Mouse (Mus musculus): ENCODE measurements at regions not wholly inside any gene's neighbourhood (a gene's known extent, or its start where the extent isn't known, plus 50 kb on each side); places are given as distances from the start of the nearest gene placed in this dataset.
"Not testable (repeated sequence)": the region's sequence is repeated elsewhere in the genome, so short reads cannot be mapped to it uniquely, and the experiment has no call there.

DNA sequence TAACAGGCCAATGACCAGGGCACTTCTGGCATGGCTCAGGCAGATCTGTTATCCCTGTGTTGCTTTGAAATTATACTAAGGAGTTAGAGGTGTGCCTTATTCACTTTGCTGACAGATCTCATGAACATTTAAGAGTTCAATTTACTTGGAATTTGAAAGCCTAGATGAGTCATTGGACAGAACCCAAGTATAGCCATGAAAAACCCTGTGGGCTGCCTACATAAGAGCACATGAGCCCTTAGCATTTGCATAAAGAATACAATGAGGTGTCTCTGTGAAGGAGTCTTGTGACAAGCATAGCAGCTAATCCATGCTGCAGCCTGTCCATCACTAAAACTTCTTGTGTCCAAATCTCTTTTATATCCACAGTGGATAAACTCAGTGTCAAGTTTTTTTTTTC lies 303.2 kb upstream of the Klf6 start:
- H3K36me3 ChIP-seq = no peaks in the 10 kb centered on the region

DNA sequence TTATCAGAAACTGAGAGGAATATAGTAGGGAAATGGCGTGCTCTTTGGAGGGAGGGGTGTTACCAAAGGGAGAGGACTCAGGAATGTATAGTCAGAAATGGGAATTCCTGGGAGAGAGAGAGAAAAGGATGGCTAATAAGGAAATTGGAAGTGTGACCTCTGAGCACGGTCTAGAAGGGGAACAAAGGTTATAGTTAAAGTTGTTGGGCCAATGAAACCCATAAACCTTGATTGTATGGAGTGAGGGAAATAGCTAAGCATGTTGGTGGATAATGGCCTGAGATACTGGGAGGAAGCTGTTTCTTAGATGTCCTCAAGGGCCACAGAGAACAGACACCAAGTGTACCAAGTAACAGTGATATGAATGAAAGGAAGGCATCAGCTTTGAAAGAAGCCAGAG lies 294.8 kb upstream of the Klf6 start:
- WGBS = 82% methylated on average over 2 of the region's 2 CpGs
- Histone ChIP-seq H3K4me3 (no peak overlapping the region), H3K9me3 (no peaks in the 10 kb centered on the region), H3K27ac (replicated peaks) (no peak overlapping the region), H3K27me3 (no peaks in the 10 kb centered on the region), H3K36me3 (no peaks in the 10 kb centered on the region), H3K4me1 (no peaks in the 10 kb centered on the region), H3K9ac (replicated peaks) (no peak overlapping the region), H3K4me2 (replicated peaks) (no peak overlapping the region)
- no peak for ATAC-seq (replicated peaks)

More for the DNA sequence above, 303.2 kb upstream of the Klf6 start:
- H3K9ac ChIP-seq (replicated peaks) = no peak overlapping the region
- H3K9me3 ChIP-seq = no peaks in the 10 kb centered on the region
- H3K4me2 ChIP-seq (replicated peaks) = no peak overlapping the region
- H3K4me1 ChIP-seq = no peaks in the 10 kb centered on the region
- H3K4me3 ChIP-seq = no peak overlapping the region
- H3K27me3 ChIP-seq = no peaks in the 10 kb centered on the region
- ATAC-seq (replicated peaks) = no peak
- no peak overlapping the region for H3K27ac ChIP-seq (replicated peaks)

DNA sequence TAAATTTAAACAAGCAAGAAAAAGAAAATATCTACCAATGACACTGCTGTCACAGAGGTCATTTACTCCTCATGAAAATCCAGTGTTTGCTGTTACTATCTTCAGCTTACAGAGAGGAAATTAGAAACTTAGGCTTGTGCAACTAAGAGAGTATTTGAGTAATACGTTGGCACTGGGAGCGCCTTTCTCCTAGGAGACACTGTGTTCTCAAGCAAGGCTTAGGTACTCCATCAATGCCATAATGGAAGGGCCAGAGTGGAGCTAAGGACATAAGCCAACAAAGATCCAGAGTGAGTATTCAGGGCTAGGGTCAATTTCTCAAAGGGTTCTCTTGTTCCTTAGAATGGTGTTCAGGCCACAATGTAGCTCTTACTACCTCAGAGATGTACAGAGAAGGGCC lies 294.4 kb upstream of the Klf6 start:
- Histone ChIP-seq H3K9ac (replicated peaks) (no peak overlapping the region), H3K27me3 (no peaks in the 10 kb centered on the region), H3K4me3 (no peak overlapping the region), H3K27ac (replicated peaks) (no peak overlapping the region), H3K4me2 (replicated peaks) (no peak overlapping the region), H3K9me3 (no peaks in the 10 kb centered on the region), H3K4me1 (no peaks in the 10 kb centered on the region), H3K36me3 (no peaks in the 10 kb centered on the region)
- 98% methylated on average over 2 of the region's 2 CpGs for WGBS
- ATAC-seq (replicated peaks) = no peak

DNA sequence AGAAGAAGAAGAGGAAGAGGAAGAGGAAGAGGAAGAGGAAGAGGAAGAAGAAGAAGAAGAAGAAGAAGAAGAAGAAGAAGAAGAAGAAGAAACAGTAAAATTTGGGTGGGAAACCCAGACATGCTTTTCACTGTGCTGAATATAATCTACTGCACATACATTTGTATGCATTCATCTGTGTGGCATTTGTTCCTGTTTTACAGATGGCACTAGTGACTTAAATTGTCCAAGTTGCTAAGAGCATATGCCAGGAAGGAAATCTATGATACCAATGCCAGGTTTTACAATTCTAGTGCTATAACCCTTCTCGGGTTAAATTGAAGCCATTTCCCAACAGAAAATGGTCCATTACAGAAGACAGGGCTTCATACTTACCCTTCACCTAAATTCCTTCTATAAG lies 291.7 kb upstream of the Klf6 start:
- Histone ChIP-seq H3K4me3 (no peak overlapping the region), H3K36me3 (no peaks in the 10 kb centered on the region), H3K4me1 (no peaks in the 10 kb centered on the region), H3K27ac (replicated peaks) (no peak overlapping the region), H3K9me3 (no peaks in the 10 kb centered on the region), H3K9ac (replicated peaks) (no peak overlapping the region), H3K27me3 (no peaks in the 10 kb centered on the region), H3K4me2 (replicated peaks) (no peak overlapping the region)
- 64% methylated on average over 1 of the region's 1 CpGs for WGBS
- ATAC-seq (replicated peaks) = no peak

DNA sequence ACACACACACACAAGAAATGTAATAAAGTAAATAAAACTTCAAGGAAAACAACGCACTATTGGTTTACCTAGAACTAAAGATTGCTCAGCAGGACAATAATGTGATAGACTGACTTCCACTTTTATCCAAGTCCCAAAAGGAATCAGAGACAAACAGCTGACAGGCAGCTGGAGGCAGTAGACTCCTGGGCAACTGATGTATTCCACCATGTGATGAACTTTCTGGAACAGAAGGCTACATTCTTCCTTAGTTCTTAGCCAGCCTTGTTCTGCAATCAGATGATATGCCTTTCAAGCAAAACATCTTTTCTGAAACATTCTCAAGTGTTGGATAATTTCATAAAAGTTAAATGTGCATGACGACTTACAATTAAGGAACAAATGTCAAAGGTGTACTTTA lies 290.9 kb upstream of the Klf6 start:
- ATAC-seq (replicated peaks) = no peak
- no peaks in the 10 kb centered on the region for H3K27me3 ChIP-seq
- WGBS = 91% methylated on average over 2 of the region's 2 CpGs
- H3K4me1 ChIP-seq = no peaks in the 10 kb centered on the region
- H3K27ac ChIP-seq (replicated peaks) = no peak overlapping the region
- no peaks in the 10 kb centered on the region for H3K36me3 ChIP-seq
- no peak overlapping the region for H3K9ac ChIP-seq (replicated peaks)
- no peaks in the 10 kb centered on the region for H3K9me3 ChIP-seq
- H3K4me3 ChIP-seq = no peak overlapping the region
- no peak overlapping the region for H3K4me2 ChIP-seq (replicated peaks)

DNA sequence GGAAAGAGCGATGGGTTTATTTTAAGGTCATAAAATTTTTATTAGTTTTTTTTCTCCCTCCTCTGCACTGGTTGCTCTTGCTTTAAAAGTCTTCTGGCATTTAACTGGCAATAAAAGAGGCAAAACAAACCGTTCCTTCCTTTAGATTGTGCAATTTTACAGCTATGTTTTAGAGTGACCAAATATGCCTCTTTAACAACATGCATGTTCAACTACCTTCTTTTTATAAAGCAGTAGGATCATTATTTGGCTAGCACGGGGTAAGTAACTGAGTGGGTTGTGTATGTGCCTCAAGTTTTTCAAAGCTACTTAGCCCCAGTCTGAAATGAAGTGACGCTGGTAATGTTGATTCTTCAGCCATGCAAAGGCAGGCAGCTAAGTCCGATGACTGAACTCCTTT lies 284.7 kb upstream of the Klf6 start:
- no peaks in the 10 kb centered on the region for H3K4me1 ChIP-seq
- 80% methylated on average over 5 of the region's 5 CpGs for WGBS
- H3K4me3 ChIP-seq = no peak overlapping the region
- H3K36me3 ChIP-seq = no peaks in the 10 kb centered on the region
- H3K9me3 ChIP-seq = no peaks in the 10 kb centered on the region
- H3K27me3 ChIP-seq = no peaks in the 10 kb centered on the region
- H3K27ac ChIP-seq (replicated peaks) = no peak overlapping the region
- no peak overlapping the region for H3K9ac ChIP-seq (replicated peaks)
- no peak for ATAC-seq (replicated peaks)
- H3K4me2 ChIP-seq (replicated peaks) = no peak overlapping the region

DNA sequence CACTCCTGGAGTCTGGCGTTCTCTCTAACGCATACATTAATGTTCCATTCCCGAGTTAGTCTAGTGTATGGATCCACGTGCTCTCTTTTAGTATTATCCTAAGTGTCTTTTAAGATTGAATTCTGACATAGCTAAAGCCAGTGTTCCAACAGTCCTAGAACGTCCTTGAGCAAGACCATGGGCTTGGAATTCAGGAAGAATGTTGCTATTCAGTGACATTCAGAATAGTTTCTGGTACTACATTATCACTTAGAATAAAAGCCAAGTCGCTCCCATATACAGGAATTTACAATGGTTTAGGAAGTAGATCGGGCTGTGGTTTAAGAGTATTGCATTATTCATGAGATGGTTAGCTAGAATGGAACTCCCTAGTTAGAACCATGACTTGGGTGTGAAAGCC lies 277.6 kb upstream of the Klf6 start:
- H3K36me3 ChIP-seq; H3K4me2 ChIP-seq (replicated peaks); H3K9me3 ChIP-seq; H3K9ac ChIP-seq (replicated peaks); H3K27me3 ChIP-seq; H3K4me1 ChIP-seq; ATAC-seq (replicated peaks); H3K4me3 ChIP-seq; H3K27ac ChIP-seq (replicated peaks): not testable (repeated sequence)
- 81% methylated on average over 7 of the region's 7 CpGs for WGBS

DNA sequence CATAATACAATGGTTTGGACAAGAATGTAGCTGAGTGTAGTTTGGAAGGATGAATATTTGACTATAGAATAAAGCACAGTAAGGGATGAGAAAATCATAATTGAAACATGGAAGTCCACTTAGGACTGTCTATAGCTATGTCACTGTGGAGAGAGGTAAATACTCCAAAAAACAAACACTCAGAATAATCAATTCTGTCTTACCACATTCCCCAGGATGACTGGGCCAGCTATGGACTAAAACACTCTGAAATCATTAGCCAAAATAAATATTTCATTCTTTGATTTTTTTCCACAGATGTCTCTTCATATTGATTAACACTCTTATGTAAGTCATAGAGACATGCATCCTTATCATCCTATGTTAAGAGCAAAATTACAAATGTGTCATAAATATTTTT lies 274.1 kb upstream of the Klf6 start:
- ATAC-seq (replicated peaks) = no peak
- H3K27me3 ChIP-seq = no peaks in the 10 kb centered on the region
- H3K36me3 ChIP-seq = no peaks in the 10 kb centered on the region
- no peaks in the 10 kb centered on the region for H3K9me3 ChIP-seq
- no peak overlapping the region for H3K9ac ChIP-seq (replicated peaks)
- no peak overlapping the region for H3K4me2 ChIP-seq (replicated peaks)
- H3K4me3 ChIP-seq = no peak overlapping the region
- no peaks in the 10 kb centered on the region for H3K4me1 ChIP-seq
- H3K27ac ChIP-seq (replicated peaks) = no peak overlapping the region

DNA sequence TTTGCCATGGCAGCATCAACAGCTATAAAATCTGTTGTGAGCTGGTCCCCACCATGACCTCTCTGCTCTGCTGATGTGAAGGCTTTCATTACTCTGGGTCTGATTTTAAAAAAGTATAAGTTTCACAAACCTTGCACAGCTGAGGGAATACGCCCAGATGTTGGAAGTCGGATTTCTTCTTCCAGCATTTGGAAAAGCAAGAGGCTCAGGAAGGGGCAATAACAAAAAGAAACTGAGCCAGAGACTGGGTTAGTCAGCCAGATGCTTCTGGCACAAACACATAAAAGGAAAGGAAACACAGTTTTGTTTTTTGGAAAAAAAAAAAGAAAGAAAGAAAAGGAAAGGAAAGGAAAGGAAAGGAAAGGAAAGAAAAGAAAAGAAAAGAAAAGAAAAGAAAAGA lies 270.0 kb upstream of the Klf6 start:
- WGBS = 73% methylated on average over 2 of the region's 2 CpGs
- no peak for ATAC-seq (replicated peaks)

DNA sequence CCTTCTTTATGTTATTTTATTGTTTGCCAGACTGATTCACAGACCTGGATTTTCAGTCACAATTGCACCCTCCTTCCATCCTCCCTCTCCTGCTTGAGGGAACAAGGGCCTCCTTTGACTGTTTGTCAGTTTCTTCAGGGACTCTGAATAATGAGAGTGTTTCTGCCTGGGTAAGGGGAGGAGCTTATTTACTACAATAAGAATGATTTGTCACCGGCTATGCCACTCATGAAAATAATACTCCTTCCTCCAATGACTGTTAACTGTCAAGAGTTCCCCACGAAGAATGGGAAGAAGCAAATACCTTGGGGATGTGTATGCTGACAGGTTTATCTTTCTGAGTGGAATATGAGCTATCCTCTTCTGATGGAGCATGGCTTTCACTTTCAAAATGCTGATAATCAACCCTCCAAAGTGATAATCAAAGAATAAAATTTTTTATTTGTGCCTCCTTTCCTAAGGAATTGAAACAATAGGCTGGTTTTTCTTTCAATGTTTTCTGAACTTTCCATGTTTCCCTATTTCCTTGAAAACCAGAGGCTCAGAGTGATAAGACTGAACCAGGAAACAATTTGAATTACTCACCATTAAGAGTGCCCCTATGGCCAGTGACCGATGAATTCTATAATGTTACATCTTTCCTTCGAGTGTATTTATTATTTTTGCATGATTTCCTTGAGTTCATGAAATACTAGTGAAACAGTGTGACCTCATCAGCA lies 269.3 kb upstream of the Klf6 start:
- WGBS = 65% methylated on average over 4 of the region's 4 CpGs
- H3K9ac ChIP-seq (replicated peaks) = no peak overlapping the region
- no peak overlapping the region for H3K4me2 ChIP-seq (replicated peaks)
- no peaks in the 10 kb centered on the region for H3K9me3 ChIP-seq
- H3K36me3 ChIP-seq = no peaks in the 10 kb centered on the region
- H3K27me3 ChIP-seq = no peaks in the 10 kb centered on the region
- H3K27ac ChIP-seq (replicated peaks) = no peak overlapping the region
- no peak; the same call in 1 of the 2 replicates for ATAC-seq (replicated peaks)
- no peaks in the 10 kb centered on the region for H3K4me1 ChIP-seq
- H3K4me3 ChIP-seq = no peak overlapping the region

More for the DNA sequence above, 270.0 kb upstream of the Klf6 start:
- H3K9ac ChIP-seq (replicated peaks) = no peak overlapping the region
- no peaks in the 10 kb centered on the region for H3K27me3 ChIP-seq
- H3K27ac ChIP-seq (replicated peaks) = no peak overlapping the region
- no peak overlapping the region for H3K4me3 ChIP-seq
- no peaks in the 10 kb centered on the region for H3K9me3 ChIP-seq
- H3K4me1 ChIP-seq = no peaks in the 10 kb centered on the region
- no peak overlapping the region for H3K4me2 ChIP-seq (replicated peaks)
- H3K36me3 ChIP-seq = no peaks in the 10 kb centered on the region

DNA sequence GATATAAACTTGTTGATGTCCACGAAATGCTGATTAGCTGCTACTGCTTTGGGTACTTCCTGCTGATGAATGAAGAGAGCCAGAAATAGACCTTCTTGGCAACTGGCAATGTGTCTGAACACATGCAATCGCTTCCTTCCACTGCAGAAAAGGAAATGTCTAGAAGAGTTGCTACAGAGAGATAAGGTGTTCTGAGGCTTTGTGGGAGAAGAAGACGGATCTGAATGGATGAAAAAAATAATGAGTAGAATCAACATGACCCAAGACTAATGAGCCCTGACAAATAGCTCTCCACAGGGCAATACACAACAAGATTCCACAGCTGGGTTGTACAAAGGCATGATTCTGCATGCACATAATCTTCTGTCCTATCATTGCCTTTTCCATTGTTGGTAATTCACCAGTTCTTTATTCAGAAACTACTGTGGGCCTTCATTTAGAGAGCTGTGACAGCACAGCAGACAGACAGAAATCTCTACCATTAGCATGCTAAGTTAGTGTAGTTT lies 268.7 kb upstream of the Klf6 start:
- no peaks in the 10 kb centered on the region for H3K27me3 ChIP-seq
- H3K4me2 ChIP-seq (replicated peaks) = no peak overlapping the region
- no peaks in the 10 kb centered on the region for H3K36me3 ChIP-seq
- H3K4me1 ChIP-seq = no peaks in the 10 kb centered on the region
- WGBS = 56% methylated on average over 3 of the region's 3 CpGs
- no peaks in the 10 kb centered on the region for H3K9me3 ChIP-seq
- no peak overlapping the region for H3K4me3 ChIP-seq
- ATAC-seq (replicated peaks) = no peak
- no peak overlapping the region for H3K27ac ChIP-seq (replicated peaks)
- no peak overlapping the region for H3K9ac ChIP-seq (replicated peaks)

DNA sequence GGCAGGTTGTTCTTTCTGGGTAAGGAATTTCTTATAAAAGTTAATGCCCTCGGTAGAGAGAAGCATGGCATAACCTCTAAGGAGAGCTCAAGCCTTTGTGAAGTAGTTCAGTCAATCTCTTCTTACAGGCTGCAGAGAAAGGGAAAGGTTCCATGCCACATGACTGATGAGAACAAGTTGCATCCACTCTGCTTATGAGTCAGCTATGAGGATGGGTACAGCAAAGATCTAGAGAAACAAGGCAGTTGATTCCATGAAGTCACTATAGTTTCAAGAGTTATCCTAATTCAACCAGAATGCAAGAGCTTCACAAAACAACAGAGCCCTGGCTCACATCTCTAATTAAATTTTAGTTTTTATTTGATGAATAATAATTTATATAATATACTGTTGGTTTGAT lies 259.6 kb upstream of the Klf6 start:
- H3K4me3 ChIP-seq = no peak overlapping the region
- no peak for ATAC-seq (replicated peaks)

DNA sequence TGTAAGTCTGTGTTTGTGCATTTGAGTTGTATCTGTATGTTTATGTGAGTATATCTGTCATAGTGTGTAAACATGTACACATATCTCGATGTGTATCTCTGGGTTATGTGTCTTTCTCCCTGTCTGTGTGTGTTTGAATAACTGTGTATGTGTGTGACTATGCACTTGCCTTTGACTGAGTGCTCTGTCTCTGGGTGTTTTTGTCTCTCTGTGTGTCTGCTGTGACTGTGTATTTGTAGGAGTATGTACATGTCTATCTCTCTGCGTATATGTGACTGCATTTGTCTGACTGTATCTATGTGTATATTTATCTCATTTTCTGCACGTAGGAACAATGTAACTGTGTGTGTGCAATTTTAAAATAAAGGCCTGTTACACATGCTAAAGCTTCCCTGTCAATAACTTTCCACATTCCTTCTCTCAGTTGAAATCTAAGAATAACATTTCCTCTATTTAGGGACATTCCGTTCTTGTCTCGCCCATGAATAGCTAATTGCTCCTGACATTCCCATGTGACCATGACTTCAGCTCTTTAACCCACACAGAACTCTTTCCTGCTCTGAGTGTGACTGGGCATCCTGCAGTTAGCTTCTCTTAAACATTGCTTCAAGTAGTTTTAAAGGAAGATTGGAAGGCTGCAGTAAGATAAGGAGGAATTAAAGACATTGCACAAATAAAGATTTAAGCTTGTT lies 257.2 kb upstream of the Klf6 start:
- H3K9ac ChIP-seq (replicated peaks) = no peak overlapping the region
- ATAC-seq (replicated peaks) = no peak
- WGBS = 55% methylated on average over 5 of the region's 5 CpGs

More for the DNA sequence above, 259.6 kb upstream of the Klf6 start:
- no peaks in the 10 kb centered on the region for H3K27me3 ChIP-seq
- H3K36me3 ChIP-seq = no peaks in the 10 kb centered on the region
- H3K4me2 ChIP-seq (replicated peaks) = no peak overlapping the region
- H3K27ac ChIP-seq (replicated peaks) = no peak overlapping the region
- H3K9me3 ChIP-seq = no peaks in the 10 kb centered on the region
- H3K9ac ChIP-seq (replicated peaks) = no peak overlapping the region
- 85% methylated on average over 1 of the region's 1 CpGs for WGBS
- H3K4me1 ChIP-seq = no peaks in the 10 kb centered on the region; the same call in 1 of the 2 replicates

More for the DNA sequence above, 257.2 kb upstream of the Klf6 start:
- Histone ChIP-seq H3K4me3 (no peak overlapping the region), H3K4me2 (replicated peaks) (no peak overlapping the region), H3K36me3 (no peaks in the 10 kb centered on the region), H3K4me1 (no peaks in the 10 kb centered on the region; the same call in 1 of the 2 replicates), H3K27ac (replicated peaks) (no peak overlapping the region), H3K27me3 (no peaks in the 10 kb centered on the region), H3K9me3 (no peaks in the 10 kb centered on the region)

Measured in forebrain, embryonic 15.5 days (tissue).